Comparison of ENCODE assay signal across 8 mouse cellular contexts in the genomic region with DNA sequence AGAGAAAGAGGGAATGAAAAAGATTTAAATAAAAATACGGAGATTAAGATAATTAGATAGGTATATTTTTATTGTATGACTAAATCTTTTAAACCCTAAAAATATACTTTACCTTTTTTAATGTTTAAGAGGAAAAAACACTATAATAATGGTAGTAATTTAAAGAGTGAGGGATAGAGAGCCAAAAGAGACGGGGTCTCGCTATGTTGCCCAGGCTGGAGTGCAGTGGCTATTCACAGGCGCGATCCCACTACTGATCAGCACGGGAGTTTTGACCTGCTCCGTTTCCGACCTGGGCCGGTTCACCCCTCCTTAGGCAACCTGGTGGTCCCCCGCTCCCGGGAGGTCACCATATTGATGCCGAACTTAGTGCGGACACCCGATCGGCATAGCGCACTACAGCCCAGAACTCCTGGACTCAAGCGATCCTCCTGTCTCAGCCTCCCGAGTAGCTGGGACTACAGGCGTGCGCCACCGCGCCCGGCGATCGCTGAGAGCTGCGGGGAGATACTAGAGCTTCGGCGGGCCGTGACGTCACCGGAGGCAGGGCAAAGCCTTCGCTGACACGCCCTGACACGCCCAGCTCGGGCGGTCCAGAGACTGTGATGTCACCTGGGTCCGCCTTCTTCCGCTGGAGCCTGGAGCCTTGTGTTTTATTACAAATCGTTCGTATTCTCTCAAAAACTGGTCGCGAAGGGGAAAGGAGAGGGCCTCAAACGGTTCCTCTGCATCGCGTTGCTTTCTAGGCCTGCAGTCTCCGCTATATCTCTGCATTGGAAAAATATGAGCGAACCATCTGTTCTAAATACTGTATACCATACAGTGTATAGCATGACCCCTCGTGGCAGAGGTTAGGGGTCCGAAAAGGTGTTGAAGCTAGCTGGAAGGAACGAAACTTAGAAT. TPM values are rescaled to one million over a fixed set of nuclear protein-coding genes. Genes with fewer than 3 reads are reported as not detected.
DNase-seq lines count a peak whose midpoint lies in the region; ATAC-seq lines count a peak whose summit lies in the region.
"Not testable (repeated sequence)": the region's sequence is repeated elsewhere in the genome, so short reads cannot be mapped to it uniquely, and the experiment has no call there.

No protein-coding gene starts in this region.

- not testable (repeated sequence) for H3K36me3 ChIP-seq in heart, embryonic 14.5 days (ENCODE audit: control insufficient read depth, insufficient read depth, low read length); liver, embryonic 13.5 days; stomach, embryonic 16.5 days (ENCODE audit: control insufficient read depth, insufficient read depth, low read length)

- ATAC-seq in heart, embryonic 14.5 days (ENCODE audit: insufficient number of reproducible peaks, insufficient read depth, low FRiP score, low read depth), result peak; percentile 96
- ATAC-seq in liver, embryonic 13.5 days (ENCODE audit: low read depth), result peak; percentile 89
- ATAC-seq in stomach, embryonic 16.5 days (ENCODE audit: insufficient read depth, low FRiP score), result peak; percentile 96

- peak overlapping the region; percentile 84 for H3K4me3 ChIP-seq in brown adipose tissue, adult 24 weeks (ENCODE audit: insufficient read depth, low read depth, low read length)
- H3K4me3 ChIP-seq in heart, embryonic 14.5 days (ENCODE audit: control insufficient read depth in 1 of 2, insufficient read depth in 1 of 2, low read depth in 1 of 2, low read length in 2 of 2), result peak overlapping the region; percentile 53 to 60
- H3K4me3 ChIP-seq in liver, embryonic 13.5 days (replicated peaks), result peak overlapping the region; percentile 64
- peak overlapping the region; percentile 54 for H3K4me3 ChIP-seq in stomach, embryonic 16.5 days (replicated peaks; ENCODE audit: low read length)

- H3K27me3 ChIP-seq in heart, embryonic 14.5 days (ENCODE audit: control insufficient read depth, insufficient read depth, low read length); liver, embryonic 13.5 days; stomach, embryonic 16.5 days (ENCODE audit: control insufficient read depth, insufficient read depth, low read length): not testable (repeated sequence)

- DNase-seq in CD4-positive, CD25-positive, alpha-beta regulatory T cell, adult 2 months (ENCODE audit: low read depth, low spot score), result peak; percentile 99
- peak; percentile 95 for DNase-seq in fibroblast of lung, adult 2 months (ENCODE audit: low read depth)
- peak; percentile 99 for DNase-seq in kidney, postnatal 14 days
- peak; percentile 99 for DNase-seq in liver, embryonic 13.5 days
- DNase-seq in neural tube, embryonic 10.5 days (ENCODE audit: extremely low spot score, low spot score), result peak; percentile 100

- H3K9ac ChIP-seq in heart, embryonic 14.5 days (ENCODE audit: low read length), result peak overlapping the region; percentile 75
- H3K9ac ChIP-seq in liver, embryonic 13.5 days, result peak overlapping the region; percentile 75
- H3K9ac ChIP-seq in stomach, embryonic 16.5 days (ENCODE audit: low read length), result peak overlapping the region; percentile 75

- H3K27ac ChIP-seq in brown adipose tissue, adult 24 weeks (replicated peaks; ENCODE audit: low read depth, low read length), result peak overlapping the region; percentile 94
- H3K27ac ChIP-seq in heart, embryonic 14.5 days (replicated peaks in 1 of 2; ENCODE audit: control insufficient read depth in 1 of 2, insufficient read depth in 1 of 2, low read depth in 2 of 2, low read length in 2 of 2), result peak overlapping the region; percentile 86 to 93
- peak overlapping the region; percentile 95 for H3K27ac ChIP-seq in liver, embryonic 13.5 days
- H3K27ac ChIP-seq in stomach, embryonic 16.5 days (ENCODE audit: low read length), result peak overlapping the region; percentile 96

- WGBS in heart, embryonic 14.5 days, result 1% methylated on average over 39 of the region's 50 CpGs
- WGBS in liver, embryonic 13.5 days (ENCODE audit: insufficient replicate concordance), result under 1% methylated on average over 40 of the region's 50 CpGs
- WGBS in stomach, embryonic 16.5 days, result under 1% methylated on average over 40 of the region's 50 CpGs

- not testable (repeated sequence) for H3K4me1 ChIP-seq in brown adipose tissue, adult 24 weeks (ENCODE audit: control insufficient read depth, insufficient read depth, insufficient read length, low read length); heart, embryonic 14.5 days (ENCODE audit: control insufficient read depth in 2 of 2, insufficient read depth in 2 of 2, low read length in 2 of 2)
- H3K4me1 ChIP-seq in liver, embryonic 13.5 days (replicated peaks), result peaks cover 43% of the 10 kb centered on the region
- peaks cover 13% of the 10 kb centered on the region; the same call in 1 of the 2 replicates for H3K4me1 ChIP-seq in stomach, embryonic 16.5 days (ENCODE audit: control insufficient read depth, insufficient read depth, low read length)

- H3K9me3 ChIP-seq in heart, embryonic 14.5 days (ENCODE audit: control insufficient read depth, low read length); liver, embryonic 13.5 days (replicated peaks); stomach, embryonic 16.5 days (replicated peaks; ENCODE audit: control insufficient read depth, low read length): not testable (repeated sequence)

- peak overlapping the region; percentile 70 for H3K4me2 ChIP-seq in heart, embryonic 14.5 days (ENCODE audit: low read length)
- H3K4me2 ChIP-seq in liver, embryonic 13.5 days, result peak overlapping the region; percentile 82
- H3K4me2 ChIP-seq in stomach, embryonic 16.5 days (ENCODE audit: low read depth, low read length), result peak overlapping the region; percentile 67

RNA-seq across cellular contexts. Expression of a gene that starts 4.3 kb away (rescaled TPM):
- 16.5 and 33.9 TPM in 2 replicates for polyA plus RNA-seq in brown adipose tissue, adult 24 weeks (2012; ENCODE audit: insufficient read depth, insufficient read length, missing spikeins)
- polyA plus RNA-seq in heart, embryonic 14.5 days (2014; fragmentation: Nextera tagmentation; extraction: Ambion mirVana), result 62.7 and 62.9 TPM in 2 replicates
- 47.5 and 56.5 TPM in 2 replicates for polyA plus RNA-seq in liver, embryonic 13.5 days (2015; fragmentation: Nextera tagmentation; extraction: Ambion mirVana)
- 82.4 and 83.1 TPM in 2 replicates for polyA plus RNA-seq in stomach, embryonic 16.5 days (2015; fragmentation: Nextera tagmentation; extraction: Ambion mirVana)

RNA-seq across cellular contexts. Expression of a gene that starts 10.7 kb away (rescaled TPM):
- 43.2 and 49.8 TPM in 2 replicates for polyA plus RNA-seq in brown adipose tissue, adult 24 weeks (2012; ENCODE audit: insufficient read depth, insufficient read length, missing spikeins)
- polyA plus RNA-seq in heart, embryonic 14.5 days (2014; fragmentation: Nextera tagmentation; extraction: Ambion mirVana), result 41.5 and 49.9 TPM in 2 replicates
- 38.2 and 41.6 TPM in 2 replicates for polyA plus RNA-seq in liver, embryonic 13.5 days (2015; fragmentation: Nextera tagmentation; extraction: Ambion mirVana)
- 39.3 and 42.3 TPM in 2 replicates for polyA plus RNA-seq in stomach, embryonic 16.5 days (2015; fragmentation: Nextera tagmentation; extraction: Ambion mirVana)

RNA-seq across cellular contexts. Expression of a gene that starts 11.0 kb away (rescaled TPM):
- polyA plus RNA-seq in brown adipose tissue, adult 24 weeks (2012; ENCODE audit: insufficient read depth, insufficient read length, missing spikeins), result not detected in 2 replicates
- polyA plus RNA-seq in heart, embryonic 14.5 days (2014; fragmentation: Nextera tagmentation; extraction: Ambion mirVana), result 1.5 and 1.7 TPM in 2 replicates
- 0.71 and 0.93 TPM in 2 replicates for polyA plus RNA-seq in liver, embryonic 13.5 days (2015; fragmentation: Nextera tagmentation; extraction: Ambion mirVana)
- polyA plus RNA-seq in stomach, embryonic 16.5 days (2015; fragmentation: Nextera tagmentation; extraction: Ambion mirVana), result 0.80 and 0.94 TPM in 2 replicates

Comparison
In these comparisons a context has a peak if more than half of its experiments do, and no peak if none do; other contexts are left out.
1. Peak in every context shown above with its lines: DNase-seq, ATAC-seq, H3K4me3 ChIP-seq and H3K27ac ChIP-seq.